Mouse (Mus musculus): Measurements from ENCODE around the gene Abcc8. TPM values are rescaled to one million over a fixed set of nuclear protein-coding genes. Genes with fewer than 3 reads are reported as not detected.

Abcc8 gene
- polyA plus RNA-seq, 1 experiment from 2014 or later = 6.2 TPM

- Histone ChIP-seq H3K4me1 (replicated peaks) (peaks cover 43% of the 10 kb centered on the region), H3K9me3 (replicated peaks) (no peaks in the 10 kb centered on the region), H3K27ac (ENCODE audit: poor library complexity, severe bottlenecking) (no peak overlapping the region), H3K9ac (no peak overlapping the region; the same call in 1 of the 2 replicates), H3K27me3 (replicated peaks) (no peaks in the 10 kb centered on the region; the same call in 1 of the 2 replicates), H3K36me3 (no peaks in the 10 kb centered on the region), H3K4me3 (no peak overlapping the region), H3K4me2 (no peak overlapping the region)
- 48% methylated on average over 7 of the region's 7 CpGs for WGBS
- ATAC-seq (ENCODE audit: insufficient number of reproducible peaks, low FRiP score) = no peak
Observed at GRCm38 (mm10) chr7:46129463-46130179, 50.2 kb downstream of the Abcc8 start.

- H3K27ac ChIP-seq (ENCODE audit: poor library complexity, severe bottlenecking) = no peak overlapping the region
- no peaks in the 10 kb centered on the region for H3K9me3 ChIP-seq (replicated peaks)
- no peak overlapping the region for H3K4me3 ChIP-seq
- no peak for ATAC-seq (ENCODE audit: insufficient number of reproducible peaks, low FRiP score)
- no peaks in the 10 kb centered on the region; the same call in 1 of the 2 replicates for H3K27me3 ChIP-seq (replicated peaks)
- no peak overlapping the region for H3K4me2 ChIP-seq
- 60% methylated on average over 7 of the region's 7 CpGs for WGBS
- H3K9ac ChIP-seq = no peak overlapping the region
- H3K36me3 ChIP-seq = no peaks in the 10 kb centered on the region
- peaks cover 36% of the 10 kb centered on the region for H3K4me1 ChIP-seq (replicated peaks)
Observed at GRCm38 (mm10) chr7:46128196-46128595, 51.6 kb downstream of the Abcc8 start.

- 52% methylated on average over 11 of the region's 11 CpGs for WGBS
- Histone ChIP-seq H3K27me3 (replicated peaks) (no peaks in the 10 kb centered on the region), H3K9ac (no peak overlapping the region), H3K4me1 (replicated peaks) (peaks cover 28% of the 10 kb centered on the region), H3K27ac (ENCODE audit: poor library complexity, severe bottlenecking) (no peak overlapping the region), H3K4me2 (no peak overlapping the region), H3K36me3 (no peaks in the 10 kb centered on the region), H3K9me3 (replicated peaks) (peaks cover 4% of the 10 kb centered on the region), H3K4me3 (no peak overlapping the region)
- peak; percentile 27; the same call in 1 of the 2 replicates for ATAC-seq (ENCODE audit: insufficient number of reproducible peaks, low FRiP score)
Observed at GRCm38 (mm10) chr7:46125340-46125739, 54.5 kb downstream of the Abcc8 start.

GRCm38 (mm10) chr7:46124460-46124859 is 55.4 kb downstream of the Abcc8 start:
- H3K4me1 ChIP-seq (replicated peaks) = peaks cover 22% of the 10 kb centered on the region
- no peaks in the 10 kb centered on the region for H3K27me3 ChIP-seq (replicated peaks)
- no peak overlapping the region for H3K4me2 ChIP-seq
- H3K9ac ChIP-seq = no peak overlapping the region
- H3K9me3 ChIP-seq (replicated peaks) = peaks cover 4% of the 10 kb centered on the region
- 67% methylated on average over 6 of the region's 6 CpGs for WGBS
- H3K36me3 ChIP-seq = no peaks in the 10 kb centered on the region
- no peak overlapping the region for H3K27ac ChIP-seq (ENCODE audit: poor library complexity, severe bottlenecking)
- ATAC-seq (ENCODE audit: insufficient number of reproducible peaks, low FRiP score) = no peak
- no peak overlapping the region for H3K4me3 ChIP-seq

- WGBS = 60% methylated on average over 4 of the region's 4 CpGs
- H3K4me3 ChIP-seq = no peak overlapping the region
- peaks cover 4% of the 10 kb centered on the region for H3K9me3 ChIP-seq (replicated peaks)
- peaks cover 20% of the 10 kb centered on the region for H3K4me1 ChIP-seq (replicated peaks)
- no peaks in the 10 kb centered on the region for H3K36me3 ChIP-seq
- no peak overlapping the region for H3K9ac ChIP-seq
- H3K27ac ChIP-seq (ENCODE audit: poor library complexity, severe bottlenecking) = no peak overlapping the region
- ATAC-seq (ENCODE audit: insufficient number of reproducible peaks, low FRiP score) = no peak
- no peak overlapping the region for H3K4me2 ChIP-seq
- no peaks in the 10 kb centered on the region for H3K27me3 ChIP-seq (replicated peaks)
Observed at GRCm38 (mm10) chr7:46122964-46123363, 56.9 kb downstream of the Abcc8 start.

- no peak overlapping the region for H3K9ac ChIP-seq
- H3K27me3 ChIP-seq (replicated peaks) = no peaks in the 10 kb centered on the region
- no peaks in the 10 kb centered on the region; the same call in 1 of the 2 replicates for H3K9me3 ChIP-seq (replicated peaks)
- ATAC-seq (ENCODE audit: insufficient number of reproducible peaks, low FRiP score) = no peak
- no peak overlapping the region for H3K4me2 ChIP-seq
- H3K27ac ChIP-seq (ENCODE audit: poor library complexity, severe bottlenecking) = no peak overlapping the region
- H3K4me3 ChIP-seq = no peak overlapping the region
- WGBS = 74% methylated on average over 16 of the region's 16 CpGs
- no peaks in the 10 kb centered on the region for H3K36me3 ChIP-seq
- peaks cover 50% of the 10 kb centered on the region for H3K4me1 ChIP-seq (replicated peaks)
Observed at GRCm38 (mm10) chr7:46117035-46117434, 62.8 kb downstream of the Abcc8 start.

- Histone ChIP-seq H3K4me2 (no peak overlapping the region; the same call in 1 of the 2 replicates), H3K27me3 (replicated peaks) (no peaks in the 10 kb centered on the region), H3K9ac (no peak overlapping the region), H3K4me3 (no peak overlapping the region), H3K27ac (ENCODE audit: poor library complexity, severe bottlenecking) (peak overlapping the region; percentile 33; the same call in 1 of the 2 replicates), H3K4me1 (replicated peaks) (peaks cover 52% of the 10 kb centered on the region), H3K36me3 (no peaks in the 10 kb centered on the region), H3K9me3 (replicated peaks) (no peaks in the 10 kb centered on the region)
- peak; percentile 43; the same call in 1 of the 2 replicates for ATAC-seq (ENCODE audit: insufficient number of reproducible peaks, low FRiP score)
- 19% methylated on average over 10 of the region's 10 CpGs for WGBS
Observed at GRCm38 (mm10) chr7:46116118-46116581, 63.7 kb downstream of the Abcc8 start.

GRCm38 (mm10) chr7:46113435-46113834 is 66.4 kb downstream of the Abcc8 start:
- Histone ChIP-seq H3K36me3 (no peaks in the 10 kb centered on the region), H3K4me1 (replicated peaks) (peaks cover 61% of the 10 kb centered on the region), H3K9me3 (replicated peaks) (no peaks in the 10 kb centered on the region), H3K27me3 (replicated peaks) (no peaks in the 10 kb centered on the region), H3K4me2 (no peak overlapping the region), H3K27ac (ENCODE audit: poor library complexity, severe bottlenecking) (no peak overlapping the region), H3K4me3 (no peak overlapping the region), H3K9ac (no peak overlapping the region)
- 68% methylated on average over 3 of the region's 3 CpGs for WGBS
- no peak for ATAC-seq (ENCODE audit: insufficient number of reproducible peaks, low FRiP score)

- no peak overlapping the region for H3K4me2 ChIP-seq
- H3K9ac ChIP-seq = peak overlapping the region; percentile 27; the same call in 1 of the 2 replicates
- peak; percentile 7; the same call in 1 of the 2 replicates for ATAC-seq (ENCODE audit: insufficient number of reproducible peaks, low FRiP score)
Observed at GRCm38 (mm10) chr7:46111938-46112337, 67.9 kb downstream of the Abcc8 start.

GRCm38 (mm10) chr7:46111212-46111817 is 68.5 kb downstream of the Abcc8 start:
- Histone ChIP-seq H3K4me2 (no peak overlapping the region), H3K9ac (peak overlapping the region; percentile 27; the same call in 1 of the 2 replicates), H3K27me3 (replicated peaks) (peaks cover 13% of the 10 kb centered on the region; the same call in 1 of the 2 replicates), H3K9me3 (replicated peaks) (no peaks in the 10 kb centered on the region), H3K4me3 (no peak overlapping the region), H3K36me3 (no peaks in the 10 kb centered on the region), H3K27ac (ENCODE audit: poor library complexity, severe bottlenecking) (peak overlapping the region; percentile 53), H3K4me1 (replicated peaks) (peaks cover 51% of the 10 kb centered on the region)
- 69% methylated on average over 15 of the region's 15 CpGs for WGBS
- ATAC-seq (ENCODE audit: insufficient number of reproducible peaks, low FRiP score) = no peak

More at GRCm38 (mm10) chr7:46111938-46112337, 67.9 kb downstream of the Abcc8 start:
- H3K36me3 ChIP-seq = no peaks in the 10 kb centered on the region
- no peak overlapping the region for H3K4me3 ChIP-seq
- H3K27me3 ChIP-seq (replicated peaks) = peaks cover 7% of the 10 kb centered on the region; the same call in 1 of the 2 replicates
- WGBS = 35% methylated on average over 6 of the region's 6 CpGs
- H3K9me3 ChIP-seq (replicated peaks) = no peaks in the 10 kb centered on the region
- H3K4me1 ChIP-seq (replicated peaks) = peaks cover 57% of the 10 kb centered on the region
- peak overlapping the region; percentile 53 for H3K27ac ChIP-seq (ENCODE audit: poor library complexity, severe bottlenecking)

- no peak overlapping the region for H3K4me2 ChIP-seq
- 71% methylated on average over 3 of the region's 3 CpGs for WGBS
- H3K4me3 ChIP-seq = no peak overlapping the region
- no peak for ATAC-seq (ENCODE audit: insufficient number of reproducible peaks, low FRiP score)
- peaks cover 13% of the 10 kb centered on the region; the same call in 1 of the 2 replicates for H3K27me3 ChIP-seq (replicated peaks)
- H3K4me1 ChIP-seq (replicated peaks) = peaks cover 40% of the 10 kb centered on the region
- no peak overlapping the region for H3K27ac ChIP-seq (ENCODE audit: poor library complexity, severe bottlenecking)
- H3K9ac ChIP-seq = no peak overlapping the region
- H3K36me3 ChIP-seq = no peaks in the 10 kb centered on the region
- H3K9me3 ChIP-seq (replicated peaks) = no peaks in the 10 kb centered on the region
Observed at GRCm38 (mm10) chr7:46110079-46110478, 69.8 kb downstream of the Abcc8 start.
